Mouse (Mus musculus) lung, embryonic 15.5 days (tissue): ENCODE results near the gene Bcar1. TPM values are rescaled to one million over a fixed set of nuclear protein-coding genes. Genes with fewer than 3 reads are reported as not detected.

Experiments used
- ATAC-seq: fragments of 200-750 bp; cut with Nextera tagmentation; 2 replicates; pipeline ENCODE4 v1.8.0; 2017; ENCODE audit warnings: moderate number of reproducible peaks, borderline replicate concordance; ENCODE audit not compliant: low FRiP score, low TSS enrichment; ENCODE audit errors: extremely low read depth
- H3K27ac ChIP-seq: fragments of 300-500 bp; sonication (generic); 2 replicates; pipeline ENCODE4 v1.5.1; 2015; ENCODE audit warnings: moderate library complexity, mild to moderate bottlenecking, inconsistent platforms
- H3K27me3 ChIP-seq: fragments of 300-500 bp; sonication (generic); 2 replicates; pipeline ENCODE4 v1.6.1; 2015; ENCODE audit warnings: inconsistent platforms
- H3K36me3 ChIP-seq: fragments of 300-500 bp; sonication (generic); 2 replicates; pipeline ENCODE4 v1.6.1; 2015; ENCODE audit warnings: inconsistent platforms
- H3K4me1 ChIP-seq: fragments of 300-500 bp; sonication (generic); 2 replicates; pipeline ENCODE4 v1.6.1; 2015; ENCODE audit warnings: inconsistent platforms
- H3K4me2 ChIP-seq: fragments of 300-500 bp; sonication (generic); 2 replicates; pipeline ENCODE4 v1.6.1; 2015; ENCODE audit warnings: inconsistent platforms, mild to moderate bottlenecking, moderate library complexity
- H3K4me3 ChIP-seq: fragments of 300-500 bp; sonication (generic); 2 replicates; pipeline ENCODE4 v1.5.1; 2015; ENCODE audit warnings: mild to moderate bottlenecking, inconsistent platforms
- H3K9ac ChIP-seq: fragments of 300-500 bp; sonication (generic); 2 replicates; pipeline ENCODE4 v1.6.1; 2015; ENCODE audit warnings: inconsistent platforms
- H3K9me3 ChIP-seq: fragments of 300-500 bp; sonication (generic); 2 replicates; pipeline ENCODE4 v1.6.1; 2016; ENCODE audit warnings: inconsistent platforms
- WGBS: fragments of 180-500 bp; shearing (Covaris S2); methylation state at CpG from one replicate; pipeline ENCODE4 v1.1.7; 2015; 5-methylcytosine and 5-hydroxymethylcytosine counted together
- polyA plus RNA-seq: library from polyadenylated mRNA; unstranded; fragments of >200 nt; fragmentation: Nextera tagmentation; extraction: Ambion mirVana; gene quantifications from 2 replicates; pipeline ENCODE4 v1.2.1, GENCODE M21; 2015

Bcar1 gene
- polyA plus RNA-seq, 1 experiment from 2014 or later = 42.6 TPM

- H3K4me2 ChIP-seq = peak overlapping the region; percentile 12; the same call in 1 of the 2 replicates
- no peaks in the 10 kb centered on the region for H3K27me3 ChIP-seq
- peaks cover 83% of the 10 kb centered on the region for H3K4me1 ChIP-seq
- peak overlapping the region; percentile 90 for H3K27ac ChIP-seq
- no peaks in the 10 kb centered on the region for H3K9me3 ChIP-seq
- H3K36me3 ChIP-seq = no peaks in the 10 kb centered on the region
- ATAC-seq = no peak
- H3K4me3 ChIP-seq = no peak overlapping the region; the same call in 1 of the 2 replicates
- H3K9ac ChIP-seq = no peak overlapping the region
- 49% methylated on average over 8 of the region's 8 CpGs for WGBS
These were observed 8.3 kb downstream of the Bcar1 start for GRCm38 (mm10) chr8:111735335-111735761.

DNA sequence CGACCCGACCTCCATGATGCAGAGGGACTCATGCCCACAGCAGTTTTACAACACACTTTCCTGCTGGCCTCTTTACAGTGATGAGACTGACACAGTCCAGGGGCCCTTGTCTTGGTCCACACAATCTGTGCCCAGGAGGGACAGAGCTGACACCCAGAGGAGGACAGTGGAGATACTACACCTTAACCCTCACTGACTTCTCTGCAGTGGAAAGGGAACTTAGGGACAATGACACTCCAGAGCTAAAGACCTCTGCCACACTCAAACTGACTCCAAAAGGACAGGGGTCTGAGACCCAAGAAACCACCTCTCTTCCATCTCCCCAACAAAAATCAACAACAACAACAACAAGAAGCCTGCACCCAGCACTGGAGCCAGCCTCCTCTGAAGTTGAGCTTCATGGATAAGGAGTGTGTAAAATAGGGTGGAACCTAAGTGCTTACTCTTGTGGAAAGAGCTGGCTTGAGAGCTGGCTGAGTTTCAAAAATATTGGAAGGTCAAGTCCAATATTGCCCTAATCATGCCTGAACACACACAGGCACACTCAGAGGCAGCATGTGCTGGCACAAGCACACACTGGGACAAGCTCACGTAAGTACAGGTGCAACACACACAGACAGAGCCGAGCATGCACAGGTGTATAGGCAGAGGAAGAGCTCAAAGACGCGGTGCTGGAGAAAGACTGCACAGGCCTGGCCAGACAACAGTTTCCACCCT, 9.2 kb downstream of the Bcar1 start:
- Histone ChIP-seq H3K9me3 (no peaks in the 10 kb centered on the region), H3K27me3 (no peaks in the 10 kb centered on the region), H3K9ac (no peak overlapping the region), H3K4me3 (no peak overlapping the region; the same call in 1 of the 2 replicates), H3K4me1 (peaks cover 83% of the 10 kb centered on the region), H3K4me2 (peak overlapping the region; percentile 19; the same call in 1 of the 2 replicates), H3K36me3 (no peaks in the 10 kb centered on the region), H3K27ac (peak overlapping the region; percentile 90)
- 35% methylated on average over 6 of the region's 6 CpGs for WGBS
- ATAC-seq = no peak

GRCm38 (mm10) chr8:111733581-111734243, 9.9 kb downstream of the Bcar1 start:
- 0 out of 2 replicates have a peak, but pooled peaks have one; percentile 6 for ATAC-seq
- H3K4me1 ChIP-seq = peaks cover 83% of the 10 kb centered on the region
- H3K36me3 ChIP-seq = no peaks in the 10 kb centered on the region
- H3K9me3 ChIP-seq = no peaks in the 10 kb centered on the region
- WGBS = 4% methylated on average over 5 of the region's 5 CpGs
- peak overlapping the region; percentile 90 for H3K27ac ChIP-seq
- no peak overlapping the region for H3K9ac ChIP-seq
- no peak overlapping the region for H3K4me3 ChIP-seq
- H3K4me2 ChIP-seq = peak overlapping the region; percentile 19; the same call in 1 of the 2 replicates
- no peaks in the 10 kb centered on the region for H3K27me3 ChIP-seq

- Histone ChIP-seq H3K27ac (peak overlapping the region; percentile 90), H3K4me1 (peaks cover 91% of the 10 kb centered on the region), H3K9ac (peak overlapping the region; percentile 2; the same call in 1 of the 2 replicates), H3K4me2 (peak overlapping the region; percentile 61), H3K9me3 (no peaks in the 10 kb centered on the region), H3K4me3 (peak overlapping the region; percentile 74), H3K36me3 (no peaks in the 10 kb centered on the region), H3K27me3 (no peaks in the 10 kb centered on the region)
- peak; percentile 8; the same call in 1 of the 2 replicates for ATAC-seq
- WGBS = 13% methylated on average over 10 of the region's 10 CpGs
These were observed 11.1 kb downstream of the Bcar1 start for GRCm38 (mm10) chr8:111732406-111733085.

DNA sequence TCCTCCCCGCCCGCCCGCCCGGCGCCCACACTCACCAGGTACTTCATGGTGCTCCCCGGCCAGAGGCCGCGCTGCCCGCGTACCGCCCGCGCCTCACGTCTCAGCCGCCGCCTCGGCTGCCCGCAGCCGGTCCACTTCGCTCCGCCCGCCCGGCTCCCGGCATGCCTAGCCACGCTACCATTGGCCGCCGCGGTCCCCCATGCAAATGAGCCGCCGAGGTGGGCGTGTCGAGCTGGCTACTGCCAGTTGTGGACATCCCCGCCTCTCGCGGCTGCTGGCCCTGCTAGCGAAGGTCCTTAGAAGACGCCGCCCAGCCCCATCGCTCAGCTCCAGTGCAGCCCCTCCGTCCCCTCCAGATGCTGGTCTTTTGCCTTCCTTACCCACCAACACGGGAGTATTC, 11.6 kb downstream of the Bcar1 start:
- peak overlapping the region; percentile 74 for H3K4me3 ChIP-seq
- peaks cover 91% of the 10 kb centered on the region for H3K4me1 ChIP-seq
- peak overlapping the region; percentile 90 for H3K27ac ChIP-seq
- no peaks in the 10 kb centered on the region for H3K36me3 ChIP-seq
- H3K4me2 ChIP-seq = peak overlapping the region; percentile 61
- no peaks in the 10 kb centered on the region for H3K27me3 ChIP-seq
- WGBS = under 1% methylated on average over 39 of the region's 41 CpGs
- peak overlapping the region; percentile 79 for H3K9ac ChIP-seq
- no peaks in the 10 kb centered on the region for H3K9me3 ChIP-seq
- ATAC-seq = peak; percentile 93

DNA sequence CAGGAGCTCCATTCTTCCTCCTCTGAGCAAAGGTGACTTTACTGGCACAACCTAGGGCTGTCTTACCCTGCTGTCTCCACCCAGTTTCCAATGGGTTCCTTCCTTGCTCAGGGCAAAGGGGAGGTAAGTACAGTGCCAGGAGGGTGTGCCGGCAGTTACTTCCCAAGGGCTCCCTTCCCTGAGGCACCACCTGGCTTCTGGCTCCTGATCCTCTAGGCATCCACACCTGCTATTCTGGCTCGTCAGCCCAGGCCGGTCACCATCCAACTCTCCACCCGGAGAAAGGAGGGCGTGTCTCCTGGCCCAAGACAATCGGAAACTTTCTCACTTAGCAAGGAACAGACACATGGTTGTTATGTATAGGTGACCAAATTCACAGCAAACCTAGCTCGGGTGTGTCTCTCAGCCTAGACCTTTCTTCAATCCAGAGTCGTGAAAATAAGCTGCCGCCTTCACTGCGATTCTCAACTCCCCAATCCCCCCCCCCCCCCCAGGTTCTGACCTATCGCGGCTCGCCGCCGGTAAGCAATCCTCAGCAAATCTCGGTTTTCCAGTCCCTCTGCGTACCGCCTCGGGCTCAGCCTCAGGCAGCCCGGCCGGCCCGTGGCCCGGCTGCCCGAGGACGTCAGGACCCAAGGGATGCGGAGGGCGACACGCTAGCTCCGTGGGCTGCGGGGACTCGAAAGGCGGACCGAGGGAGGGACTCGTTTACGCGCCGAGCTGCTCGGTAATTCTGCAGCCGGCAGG, 12.2 kb downstream of the Bcar1 start:
- Histone ChIP-seq H3K27ac (peak overlapping the region; percentile 90), H3K36me3 (no peaks in the 10 kb centered on the region), H3K9me3 (no peaks in the 10 kb centered on the region), H3K27me3 (no peaks in the 10 kb centered on the region), H3K4me2 (peak overlapping the region; percentile 61), H3K4me1 (peaks cover 91% of the 10 kb centered on the region), H3K9ac (peak overlapping the region; percentile 79), H3K4me3 (peak overlapping the region; percentile 74)
- peak; percentile 15; the same call in 1 of the 2 replicates for ATAC-seq
- under 1% methylated on average over 36 of the region's 39 CpGs for WGBS

- H3K4me3 ChIP-seq = no peak overlapping the region
- H3K9me3 ChIP-seq = no peaks in the 10 kb centered on the region
- H3K4me2 ChIP-seq = peak overlapping the region; percentile 61
- H3K9ac ChIP-seq = no peak overlapping the region
- H3K27me3 ChIP-seq = no peaks in the 10 kb centered on the region
- H3K36me3 ChIP-seq = no peaks in the 10 kb centered on the region
- 46% methylated on average over 7 of the region's 7 CpGs for WGBS
- no peak for ATAC-seq
- peak overlapping the region; percentile 38 for H3K27ac ChIP-seq
- H3K4me1 ChIP-seq = peaks cover 86% of the 10 kb centered on the region
These were observed 14.1 kb downstream of the Bcar1 start for GRCm38 (mm10) chr8:111729233-111730170.

DNA sequence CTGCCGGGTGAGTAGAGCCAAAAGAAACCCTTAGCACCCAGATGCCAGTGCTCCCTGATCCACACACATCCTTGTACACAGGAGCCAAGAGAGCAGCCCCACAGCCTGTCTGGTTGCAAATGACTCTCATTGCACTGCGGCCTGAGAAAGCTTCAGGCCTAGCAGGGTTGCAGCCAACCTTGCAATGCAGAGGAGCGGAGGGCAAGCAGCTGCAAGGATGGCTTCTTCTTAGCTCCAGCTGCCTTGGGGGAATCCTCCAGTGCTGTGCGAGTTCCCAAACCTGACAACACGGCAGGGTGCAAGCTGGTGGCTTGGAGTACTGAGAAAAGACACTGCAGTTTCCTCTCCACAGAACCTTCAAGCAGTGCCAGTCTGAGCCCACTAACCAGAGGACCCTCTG, 15.1 kb downstream of the Bcar1 start:
- H3K9ac ChIP-seq = no peak overlapping the region
- ATAC-seq = no peak

DNA sequence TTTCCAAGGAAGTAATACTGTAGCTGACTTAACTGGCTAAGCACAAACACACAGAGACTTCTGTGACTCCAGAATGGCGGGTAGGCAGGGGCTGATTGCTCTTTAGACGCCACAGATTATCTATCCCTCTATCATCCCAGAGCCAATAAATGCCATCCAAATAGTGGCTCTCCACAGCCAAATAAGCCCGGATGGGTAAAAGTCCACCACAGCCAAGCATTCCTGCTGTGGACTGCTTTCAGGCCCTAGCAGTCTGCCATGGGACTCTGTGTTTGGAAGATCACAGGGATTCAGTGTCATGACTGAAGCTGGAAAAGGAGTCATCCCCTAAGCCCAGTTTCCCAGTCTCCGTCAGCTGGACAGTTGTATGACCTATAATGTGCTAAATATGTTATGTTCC, 16.1 kb downstream of the Bcar1 start:
- Histone ChIP-seq H3K4me3 (no peak overlapping the region), H3K27me3 (no peaks in the 10 kb centered on the region), H3K4me1 (peaks cover 67% of the 10 kb centered on the region), H3K36me3 (no peaks in the 10 kb centered on the region), H3K9me3 (no peaks in the 10 kb centered on the region), H3K27ac (no peak overlapping the region), H3K9ac (no peak overlapping the region), H3K4me2 (no peak overlapping the region)
- WGBS = 75% methylated on average over 4 of the region's 4 CpGs
- no peak for ATAC-seq

More for the DNA sequence above, 15.1 kb downstream of the Bcar1 start:
- Histone ChIP-seq H3K36me3 (no peaks in the 10 kb centered on the region), H3K4me2 (no peak overlapping the region), H3K9me3 (no peaks in the 10 kb centered on the region), H3K27me3 (no peaks in the 10 kb centered on the region), H3K4me1 (peaks cover 77% of the 10 kb centered on the region), H3K27ac (no peak overlapping the region), H3K4me3 (no peak overlapping the region)
- 73% methylated on average over 5 of the region's 5 CpGs for WGBS

DNA sequence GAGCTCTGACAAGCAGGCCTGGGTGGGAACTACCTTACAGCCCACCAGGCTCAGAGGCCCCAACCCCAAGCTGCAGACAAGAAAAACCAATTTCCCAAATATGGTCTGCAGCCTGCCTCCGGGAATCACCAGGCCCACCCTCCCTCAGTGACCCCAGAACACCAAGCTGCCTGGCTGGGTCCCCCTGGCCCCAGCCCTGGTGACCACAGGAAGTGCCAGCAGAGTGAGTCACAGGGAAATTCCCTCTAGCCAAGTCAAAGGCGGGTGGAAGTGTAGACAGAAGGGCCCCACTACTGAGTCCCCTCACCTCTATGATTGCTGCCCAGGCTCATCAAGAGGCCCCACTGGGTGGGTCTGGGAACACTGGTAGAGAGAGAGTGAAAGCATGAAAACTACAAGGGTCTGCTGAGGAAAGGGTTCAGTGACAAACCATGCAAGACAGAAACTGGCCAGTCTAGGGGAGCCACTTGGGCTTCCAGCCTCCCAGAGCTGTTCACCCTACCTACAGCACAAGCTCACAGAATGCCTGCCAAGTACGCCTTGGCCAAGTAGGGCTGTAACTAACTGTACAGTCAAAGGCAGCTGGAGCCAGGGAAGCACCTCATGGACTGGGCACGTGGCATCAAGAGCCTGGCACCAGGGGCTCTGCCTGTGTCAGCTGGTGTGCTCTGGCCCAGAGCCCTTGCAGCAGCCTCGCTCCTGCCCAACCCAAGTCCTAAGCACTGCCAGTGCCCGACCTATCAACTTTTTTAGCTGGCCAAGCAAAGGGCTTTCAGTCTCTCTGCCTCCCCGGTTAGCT, 17.3 kb downstream of the Bcar1 start:
- WGBS = 44% methylated on average over 7 of the region's 7 CpGs
- Histone ChIP-seq H3K36me3 (no peaks in the 10 kb centered on the region), H3K9ac (no peak overlapping the region), H3K27ac (peak overlapping the region; percentile 70), H3K4me2 (peak overlapping the region; percentile 19; the same call in 1 of the 2 replicates), H3K27me3 (no peaks in the 10 kb centered on the region), H3K9me3 (no peaks in the 10 kb centered on the region), H3K4me3 (no peak overlapping the region), H3K4me1 (peaks cover 61% of the 10 kb centered on the region)
- ATAC-seq = peak; percentile 55
